Mouse (Mus musculus) cerebellum, postnatal 36 days (tissue): ENCODE measurements around the gene Agpat2.

ENCODE experiments used
- DNase-seq, 2 experiments: peaks; one replicate each; pipeline ENCODE4 v3.0.0; 2021 to 2022; ENCODE audit warnings: mixed read lengths in 2 of 2

Gene Agpat2

DNA sequence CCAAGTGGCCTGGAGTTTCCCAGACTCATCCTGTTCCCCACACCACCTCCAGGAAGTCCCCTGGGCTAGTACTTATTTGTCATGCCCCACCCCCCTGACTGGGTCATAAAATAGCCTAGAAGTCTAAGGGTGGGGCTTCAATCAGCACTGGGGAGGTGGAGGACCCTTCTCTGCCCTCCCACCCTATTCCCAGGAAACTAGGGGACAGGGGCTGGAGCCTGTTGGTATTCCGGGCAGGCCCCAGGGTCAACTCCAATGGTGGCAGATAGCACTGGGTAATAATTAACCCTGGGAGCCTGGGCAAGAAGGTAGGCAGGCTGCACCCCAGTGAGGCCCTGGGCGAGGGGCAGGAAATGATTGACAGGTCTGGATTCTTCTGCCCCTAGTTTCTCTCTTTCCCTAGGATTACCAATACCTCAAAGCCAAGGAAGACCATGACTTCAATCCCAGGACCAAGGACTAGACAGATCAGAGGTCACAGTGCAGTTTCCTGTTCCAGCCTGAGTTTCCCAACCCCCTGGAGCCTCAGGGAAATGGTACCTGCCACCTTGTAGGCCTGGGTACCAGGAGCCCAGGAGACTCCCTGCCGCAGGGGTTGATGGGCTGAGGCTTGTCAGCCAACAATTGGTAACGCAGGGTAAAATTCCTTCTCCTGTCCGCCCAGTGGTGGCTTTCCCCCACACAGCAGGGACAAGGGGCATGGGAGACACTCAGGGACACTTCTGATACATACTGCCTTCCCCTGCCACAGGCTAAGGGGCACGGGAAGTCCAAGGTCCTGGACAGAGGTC lies 9.1 kb downstream of the Agpat2 start:
- no peak for DNase-seq

- no peak for DNase-seq
These were observed 9.7 kb downstream of the Agpat2 start for GRCm38 (mm10) chr2:26594461-26594933.

GRCm38 (mm10) chr2:26594022-26594346 lies 10.2 kb downstream of the Agpat2 start:
- peak in 1 of 2 experiments; percentile 24 for DNase-seq

GRCm38 (mm10) chr2:26593211-26594021 lies 10.8 kb downstream of the Agpat2 start:
- no peak for DNase-seq

DNA sequence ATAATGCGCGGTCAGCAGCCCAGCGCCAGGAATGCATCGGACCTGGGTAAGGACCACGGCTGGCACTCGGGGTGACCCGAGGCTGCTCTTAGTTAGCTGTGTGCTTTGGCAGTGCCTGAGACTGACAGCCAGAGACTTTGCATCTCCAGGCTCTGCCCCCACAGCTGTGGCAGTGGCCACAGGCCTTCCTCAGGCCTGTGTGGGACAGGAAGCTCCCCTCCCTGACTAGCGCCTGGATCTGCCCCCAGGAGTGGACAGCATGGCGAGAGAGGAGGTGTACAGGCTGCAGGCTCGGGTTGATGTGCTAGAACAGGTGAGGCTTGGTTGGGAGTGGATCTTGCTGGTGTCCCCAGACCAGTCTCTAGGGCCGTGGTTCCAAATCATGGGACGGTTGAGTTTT lies 12.8 kb downstream of the Agpat2 start:
- no peak for DNase-seq

GRCm38 (mm10) chr2:26590962-26591361 lies 13.3 kb downstream of the Agpat2 start:
- no peak for DNase-seq

GRCm38 (mm10) chr2:26590282-26590681 lies 13.9 kb downstream of the Agpat2 start:
- DNase-seq: no peak

DNA sequence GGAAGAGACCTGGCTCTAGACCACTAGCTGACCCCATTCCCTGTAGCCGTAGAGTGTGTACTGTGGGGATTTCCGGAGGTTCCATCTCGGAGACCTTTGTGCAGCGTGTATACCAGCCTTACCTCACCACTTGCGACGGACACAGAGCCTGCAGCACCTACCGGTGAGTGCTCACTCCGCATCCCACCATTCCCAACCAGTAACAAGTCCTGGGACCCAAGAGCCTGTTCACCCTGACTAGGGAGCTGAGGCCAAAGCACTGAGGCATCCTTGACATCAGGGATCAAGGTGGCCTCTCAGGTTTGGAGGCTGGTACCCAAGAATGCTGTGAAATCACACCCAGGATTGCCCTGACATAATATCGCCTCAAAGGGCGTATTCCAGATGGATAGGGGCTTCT lies 14.9 kb downstream of the Agpat2 start:
- DNase-seq: no peak

DNA sequence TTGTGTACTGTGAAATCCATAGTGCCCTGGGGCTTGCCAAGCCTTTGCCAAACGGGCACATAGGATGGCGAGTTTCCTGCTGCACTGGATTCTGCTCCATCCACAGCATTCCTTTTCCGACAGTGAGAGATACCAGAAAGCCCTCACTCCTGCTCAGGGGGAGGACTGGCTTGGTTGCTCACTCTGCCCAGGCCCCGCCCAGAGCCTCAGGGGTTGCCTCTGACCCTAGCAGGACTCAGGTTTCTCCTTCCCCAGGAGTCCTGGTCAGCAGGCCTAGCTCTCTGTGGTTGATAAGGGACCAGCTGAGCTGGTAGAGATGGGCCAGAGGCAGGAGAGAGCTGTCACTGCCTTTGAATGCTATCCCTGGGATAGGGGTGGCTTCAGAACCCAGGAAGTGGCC lies 15.6 kb downstream of the Agpat2 start:
- no peak for DNase-seq

DNA sequence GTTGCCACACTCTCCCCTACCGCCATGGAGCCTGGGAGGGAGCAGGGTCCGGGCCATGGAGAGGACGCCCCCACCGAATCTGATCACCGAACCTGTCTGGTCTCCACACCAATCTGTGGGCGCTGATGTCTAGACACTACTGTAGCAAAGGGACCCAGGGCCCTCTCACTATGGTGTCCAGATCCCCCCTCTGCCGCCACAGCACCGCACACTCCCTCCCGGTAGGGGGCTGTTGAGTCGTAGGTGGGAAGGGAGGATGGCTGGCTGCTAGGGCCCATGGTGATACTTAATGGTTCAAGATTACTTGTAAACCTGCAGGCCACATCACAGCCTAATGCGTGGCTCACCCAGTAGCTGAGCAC lies 17.2 kb downstream of the Agpat2 start:
- no peak for DNase-seq

GRCm38 (mm10) chr2:26586294-26587043 lies 17.7 kb downstream of the Agpat2 start, which contains the start of gene Gm20532:
TSS of gene Gm20532 (plus strand) at chr2:26586639.
- peak; percentile 67 to 68 for DNase-seq

DNA sequence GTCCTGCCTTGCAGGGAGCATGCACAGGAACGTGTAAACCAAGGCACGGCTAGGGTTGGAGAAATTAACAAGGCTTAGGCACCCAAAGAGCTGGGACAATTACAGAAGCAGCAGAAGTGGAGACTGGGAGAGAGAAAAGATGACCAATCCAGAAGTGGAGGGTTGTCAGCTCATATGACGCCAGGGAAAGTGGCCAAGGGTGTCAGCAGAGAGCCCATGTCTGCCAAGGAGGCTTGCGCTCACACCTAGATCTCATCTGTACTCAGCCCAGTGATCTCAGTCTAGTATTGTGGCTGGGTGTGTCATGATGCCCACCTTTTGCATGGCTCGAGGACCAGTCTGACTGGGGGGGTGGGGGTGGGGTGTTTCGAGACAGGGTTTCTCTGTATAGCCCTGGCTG lies 18.5 kb downstream of the Agpat2 start:
- DNase-seq: no peak

DNA sequence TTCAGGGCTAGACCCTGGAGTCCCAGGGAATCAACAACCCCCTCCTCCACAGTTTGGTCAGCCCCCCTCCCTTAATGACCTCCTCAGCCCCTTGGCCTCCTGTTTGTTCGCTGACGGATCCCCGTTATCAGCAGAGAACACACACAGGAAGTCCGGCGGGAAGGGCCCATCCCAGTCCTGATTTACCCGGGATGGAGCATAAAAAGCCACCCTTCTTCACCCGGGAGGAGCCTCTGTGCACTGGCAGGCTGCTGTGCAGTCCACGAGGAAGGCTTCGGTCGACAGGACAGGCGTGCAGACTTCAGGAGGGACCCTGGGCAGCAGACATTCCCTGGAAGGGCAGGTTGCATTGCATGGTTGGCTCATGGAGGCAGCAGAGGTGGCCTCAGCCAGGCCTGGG lies 20.6 kb downstream of the Agpat2 start:
- DNase-seq: no peak

DNA sequence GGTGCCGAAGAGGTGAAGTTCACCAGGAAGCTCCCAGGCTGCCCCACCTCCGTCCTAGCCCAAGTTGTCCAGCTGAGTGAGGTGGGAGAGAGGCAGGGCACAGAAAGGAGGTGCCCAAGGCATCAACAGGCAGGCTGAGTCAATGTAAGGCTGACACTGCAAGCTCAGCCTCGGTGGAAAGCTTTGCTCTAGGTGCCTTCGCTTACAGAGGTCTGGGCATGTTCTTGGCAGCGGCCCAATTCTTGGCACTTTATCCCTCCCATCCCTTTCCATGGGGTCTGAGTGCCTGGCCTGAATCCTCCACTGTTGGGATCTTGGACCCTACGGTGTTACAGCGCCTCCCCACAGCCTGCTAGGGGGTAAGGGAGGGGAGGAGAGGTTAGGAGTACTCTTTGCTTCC lies 21.5 kb downstream of the Agpat2 start:
- DNase-seq: no peak

GRCm38 (mm10) chr2:26582203-26582602 lies 22.0 kb downstream of the Agpat2 start:
- no peak for DNase-seq

GRCm38 (mm10) chr2:26580751-26581150 lies 23.5 kb downstream of the Agpat2 start:
- no peak for DNase-seq

DNA sequence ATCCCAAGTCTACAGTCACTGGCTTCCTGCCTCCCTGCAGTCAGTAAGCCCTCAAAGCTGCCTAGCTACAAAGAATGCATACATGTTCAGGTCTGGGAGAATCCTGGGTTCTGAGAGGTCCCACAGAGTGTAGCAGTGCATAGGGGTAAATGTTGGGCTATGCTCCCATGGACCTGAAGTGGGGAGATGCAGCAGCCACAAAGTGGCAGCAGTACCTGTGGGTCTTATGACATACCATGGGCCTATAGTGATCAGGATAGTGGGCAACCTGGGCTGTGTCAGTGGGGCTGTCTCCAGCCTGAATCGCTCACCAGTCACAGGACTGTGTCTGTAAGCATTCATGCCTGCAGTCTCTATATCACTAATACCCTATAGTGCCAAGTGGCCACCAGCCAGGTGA lies 24.5 kb downstream of the Agpat2 start, which contains the start of gene Egfl7:
Gene Egfl7, plus strand, starts transcription at position 301 of the 400 bp plus-strand sequence.
- DNase-seq: no peak

GRCm38 (mm10) chr2:26578369-26578768 lies 25.8 kb downstream of the Agpat2 start:
- DNase-seq: no peak

DNA sequence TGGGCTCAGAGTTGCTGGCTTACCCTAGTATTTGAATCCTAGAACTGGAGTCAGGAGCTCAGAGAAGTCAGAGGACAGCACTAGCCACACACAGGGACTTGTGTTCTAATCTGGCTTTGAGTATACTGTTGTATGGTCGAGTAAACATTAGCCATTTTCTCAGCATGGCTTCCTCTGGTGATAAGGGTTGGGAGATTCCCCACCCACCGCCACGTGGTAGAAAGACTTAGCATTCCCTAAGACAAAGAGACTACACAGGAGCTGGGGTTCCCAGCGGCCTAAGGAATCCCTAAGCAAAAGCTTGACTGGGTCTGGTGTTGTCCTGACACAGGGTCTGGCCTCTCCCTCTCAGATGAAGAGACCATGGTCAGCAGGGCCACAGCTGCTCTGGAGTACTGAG lies 27.8 kb downstream of the Agpat2 start:
- no peak for DNase-seq

- no peak for DNase-seq
These were observed 28.4 kb downstream of the Agpat2 start for GRCm38 (mm10) chr2:26575865-26576264.

- DNase-seq: no peak
These were observed 28.8 kb downstream of the Agpat2 start for GRCm38 (mm10) chr2:26575378-26575777.

DNA sequence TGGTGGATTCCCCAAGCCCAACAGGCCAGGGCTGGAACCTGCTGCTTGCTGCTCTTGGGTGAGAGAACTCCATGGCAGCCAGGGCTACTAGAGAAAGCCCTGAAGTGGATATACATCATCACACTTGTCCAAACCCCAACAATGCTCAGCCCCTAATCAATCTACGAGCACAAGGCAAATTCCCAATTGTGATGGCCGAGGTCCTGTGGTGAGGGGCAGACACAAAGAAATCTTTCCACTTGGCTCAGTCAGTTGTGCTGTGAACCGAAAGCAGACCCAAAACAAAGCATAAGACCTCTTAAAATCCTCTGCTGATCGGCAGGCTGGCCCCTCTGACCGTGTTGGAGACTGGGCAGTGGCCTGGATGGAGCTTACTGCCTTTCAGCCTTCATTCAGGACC lies 29.4 kb downstream of the Agpat2 start:
- DNase-seq: no peak

DNA sequence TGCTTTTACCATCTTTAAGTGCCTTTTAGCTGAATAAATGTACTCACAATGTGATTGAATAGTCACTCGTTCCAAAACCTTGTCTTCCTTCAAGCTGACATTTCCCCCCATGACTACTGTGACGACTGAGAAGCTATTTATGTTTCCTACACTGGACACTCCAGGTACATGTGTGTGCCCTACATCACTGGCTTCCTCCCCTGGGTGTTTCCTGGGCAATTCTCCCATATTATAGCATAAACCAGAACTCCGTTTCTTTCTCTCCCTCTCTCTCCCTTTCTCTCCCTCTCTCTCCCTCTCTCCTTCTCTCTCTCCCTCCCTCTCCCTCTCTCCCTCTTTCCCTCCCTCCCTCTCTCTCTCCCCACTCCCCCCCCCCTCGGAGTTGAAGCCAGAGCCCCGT lies 30.4 kb downstream of the Agpat2 start:
- no peak for DNase-seq
